Mouse (Mus musculus) cerebellum, postnatal 36 days (tissue): ENCODE measurements around the gene Ralgapa2.
A peak's percentile ranks its signal among the peaks of the same experiment; 100 is the strongest.

Source experiments
- DNase-seq, 2 experiments: peaks; one replicate each; pipeline ENCODE4 v3.0.0; 2021 to 2022; ENCODE audit warnings: mixed read lengths in 2 of 2

Ralgapa2 gene

GRCm38 (mm10) chr2:146511911-146512580 lies at the start of gene Ralgapa2:
Gene Ralgapa2, minus strand, starts transcription at chr2:146512344.
- DNase-seq = peak; percentile 99

- DNase-seq = no peak
These were observed 49.4 kb upstream of the Ralgapa2 start for GRCm38 (mm10) chr2:146561505-146561904.

- DNase-seq = no peak
These were observed 48.5 kb upstream of the Ralgapa2 start for GRCm38 (mm10) chr2:146560633-146561043.

GRCm38 (mm10) chr2:146556148-146556547 lies 44.0 kb upstream of the Ralgapa2 start:
- no peak for DNase-seq

GRCm38 (mm10) chr2:146555351-146555750 lies 43.2 kb upstream of the Ralgapa2 start:
- no peak for DNase-seq

GRCm38 (mm10) chr2:146553701-146554100 lies 41.6 kb upstream of the Ralgapa2 start:
- no peak for DNase-seq

- no peak for DNase-seq
These were observed 39.7 kb upstream of the Ralgapa2 start for GRCm38 (mm10) chr2:146551818-146552217.

GRCm38 (mm10) chr2:146549111-146549776 lies 37.1 kb upstream of the Ralgapa2 start:
- DNase-seq = no peak

- no peak for DNase-seq
These were observed 32.1 kb upstream of the Ralgapa2 start for GRCm38 (mm10) chr2:146544155-146544814.

GRCm38 (mm10) chr2:146533118-146533949 lies 21.2 kb upstream of the Ralgapa2 start:
- no peak for DNase-seq

GRCm38 (mm10) chr2:146532493-146532892 lies 20.3 kb upstream of the Ralgapa2 start:
- DNase-seq = no peak

GRCm38 (mm10) chr2:146525483-146525882 lies 13.3 kb upstream of the Ralgapa2 start:
- DNase-seq = no peak

GRCm38 (mm10) chr2:146524685-146525415 lies 12.7 kb upstream of the Ralgapa2 start:
- no peak for DNase-seq

- no peak for DNase-seq
These were observed 4.8 kb upstream of the Ralgapa2 start for GRCm38 (mm10) chr2:146516894-146517293.

GRCm38 (mm10) chr2:146515081-146515480 lies 2.9 kb upstream of the Ralgapa2 start:
- no peak for DNase-seq

- DNase-seq = peak; percentile 7 to 33
These were observed 407 bp upstream of the Ralgapa2 start for GRCm38 (mm10) chr2:146512581-146512920.

- no peak for DNase-seq
These were observed 711 bp downstream of the Ralgapa2 start for GRCm38 (mm10) chr2:146511401-146511865.

GRCm38 (mm10) chr2:146510780-146511179 lies 1.4 kb downstream of the Ralgapa2 start:
- DNase-seq = peak in 1 of 2 experiments; percentile 4

GRCm38 (mm10) chr2:146502578-146503311 lies 9.4 kb downstream of the Ralgapa2 start:
- DNase-seq = no peak

- DNase-seq = no peak
These were observed 12.1 kb downstream of the Ralgapa2 start for GRCm38 (mm10) chr2:146500067-146500466.

- DNase-seq = no peak
These were observed 13.0 kb downstream of the Ralgapa2 start for GRCm38 (mm10) chr2:146499111-146499510.
